Mouse (Mus musculus) layer of hippocampus, postnatal 25 days (tissue): Measurements from ENCODE around the gene Ifna13. TPM values are rescaled to one million over a fixed set of nuclear protein-coding genes. Genes with fewer than 3 reads are reported as not detected.

Source experiments
- DNase-seq, 2 experiments: peaks; one replicate each; pipeline ENCODE4 v3.0.0; 2022; ENCODE audit warnings: mixed read lengths in 2 of 2, low spot score in 1 of 2; ENCODE audit errors: extremely low spot score in 1 of 2
- total RNA-seq, 2 experiments: library from RNA; stranded (reverse); gene quantifications; 2 replicates each; pipeline ENCODE4 v1.2.3; 2021

Ifna13 gene
- not detected for total RNA-seq

DNA sequence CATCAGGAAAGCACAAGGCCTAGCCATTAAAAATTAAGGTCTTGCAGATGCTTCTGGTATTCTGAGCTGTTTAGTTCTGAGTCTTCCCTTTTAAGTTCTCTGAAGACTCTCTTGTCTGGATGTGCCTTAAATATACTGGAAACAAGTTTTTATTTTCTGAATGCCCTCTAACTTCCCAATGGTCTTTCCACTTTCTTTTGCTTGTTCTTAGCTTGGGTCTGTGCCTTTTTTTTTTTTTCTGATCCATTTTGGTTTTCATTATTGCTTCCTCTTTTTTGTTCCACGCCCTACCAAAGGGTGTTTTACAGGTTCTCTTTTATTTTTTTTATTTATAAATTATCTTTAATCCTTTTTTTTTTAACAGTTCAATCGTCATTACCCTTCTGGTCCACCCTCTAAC lies at the start of gene Ifna13:
Gene Ifna13 (minus strand): TSS at position 101 of the 400 bp plus-strand sequence.
- no peak for DNase-seq

DNA sequence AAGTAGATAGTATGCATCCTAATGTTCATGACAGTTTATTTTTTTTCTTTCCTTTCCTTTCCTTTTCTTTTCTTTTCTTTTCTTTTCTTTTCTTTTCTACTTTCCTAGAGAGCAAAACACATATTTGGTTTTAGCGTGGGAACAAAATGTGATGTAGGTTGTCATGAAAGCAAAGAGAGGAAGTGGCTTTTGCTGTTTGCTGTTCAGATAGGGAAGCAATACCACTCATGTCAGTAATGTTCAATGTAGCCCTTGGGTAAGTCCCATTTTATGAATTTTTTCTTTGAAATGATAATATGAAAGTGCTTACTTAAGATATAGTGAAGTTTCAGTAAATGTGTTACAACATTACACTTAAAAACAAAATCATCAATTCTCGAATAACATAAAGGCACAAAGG lies 49.1 kb upstream of the Ifna13 start:
- no peak for DNase-seq

DNA sequence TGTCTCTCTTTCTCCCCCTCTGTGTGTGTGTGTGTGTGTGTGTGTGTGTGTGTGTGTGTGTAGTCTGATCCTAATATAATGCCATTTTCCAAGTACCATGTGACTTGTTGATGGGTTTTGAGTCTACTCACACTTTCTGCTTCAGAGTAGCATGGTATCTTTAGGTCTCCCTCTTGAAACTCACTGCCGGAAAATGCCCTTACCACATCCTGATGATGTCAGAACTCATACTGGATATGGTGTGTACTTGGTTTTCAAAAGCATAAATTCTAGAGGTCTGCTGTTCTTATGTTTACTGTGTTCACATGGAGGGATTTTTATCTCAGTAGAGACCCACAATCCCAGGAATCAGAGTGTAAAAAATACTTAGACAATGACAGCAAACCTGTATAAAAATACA lies 48.3 kb upstream of the Ifna13 start:
- no peak for DNase-seq

DNA sequence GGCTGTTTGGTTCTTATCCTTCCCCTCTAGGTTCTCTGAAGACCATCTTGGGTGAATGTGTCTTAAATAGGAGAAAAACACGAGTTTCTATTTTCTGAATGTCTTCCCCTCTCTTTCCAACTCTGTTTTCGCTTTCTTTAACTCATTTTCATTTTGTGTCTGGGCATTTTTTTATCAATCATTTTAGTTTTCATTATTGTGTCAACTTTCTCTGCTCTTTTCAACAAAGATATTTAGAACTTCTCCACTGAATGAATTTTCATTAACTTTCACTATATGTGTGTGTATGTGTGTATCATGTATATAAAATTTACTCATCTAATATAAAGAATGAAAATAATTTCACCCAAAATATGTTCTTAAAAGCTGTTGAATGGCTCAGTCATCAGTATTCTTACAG lies 47.0 kb upstream of the Ifna13 start, which contains the start of gene Ifnab:
Gene Ifnab (minus strand): TSS at position 101 of the 400 bp plus-strand sequence.
- DNase-seq = no peak

DNA sequence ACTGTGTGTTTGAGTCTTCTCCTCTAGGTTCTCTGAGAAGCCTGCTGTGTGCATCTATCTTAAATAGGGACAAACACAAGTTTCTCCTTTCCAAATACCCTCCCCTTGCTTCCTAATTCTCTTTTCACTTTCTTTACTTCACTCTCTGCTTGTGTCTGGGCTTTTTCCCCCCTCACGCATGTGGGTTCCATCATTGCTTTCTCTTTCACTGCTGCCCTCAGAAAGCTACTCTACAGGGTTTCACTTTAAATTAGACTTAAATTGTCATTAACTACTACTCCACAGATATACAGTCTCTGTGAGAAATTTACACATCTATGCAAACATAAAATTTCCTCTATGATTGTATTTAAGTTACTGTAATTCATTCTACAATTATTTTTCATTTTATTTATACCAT lies 39.6 kb upstream of the Ifna13 start, which contains the start of gene Ifna2:
Gene Ifna2 (minus strand): TSS at position 101 of the 400 bp plus-strand sequence.
- no peak for DNase-seq

DNA sequence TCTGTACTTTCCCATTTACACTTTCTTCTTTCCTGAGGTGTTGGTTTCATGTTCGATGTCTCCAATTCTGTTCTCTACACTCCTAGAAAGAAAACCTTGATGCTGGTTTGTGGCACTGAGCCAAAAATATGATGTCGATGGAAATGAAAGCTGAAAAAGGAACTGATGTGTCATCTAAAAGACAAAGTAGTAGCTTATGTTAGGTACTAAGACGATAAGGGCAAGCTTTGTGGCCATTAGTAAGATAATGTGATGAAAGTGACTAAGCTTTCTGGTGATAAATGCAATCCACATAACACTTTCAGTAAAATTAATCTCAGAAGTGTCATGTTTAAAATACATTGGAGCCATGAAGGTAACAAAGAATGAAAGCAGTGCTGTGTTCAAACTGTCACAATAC lies 37.1 kb upstream of the Ifna13 start:
- no peak for DNase-seq

DNA sequence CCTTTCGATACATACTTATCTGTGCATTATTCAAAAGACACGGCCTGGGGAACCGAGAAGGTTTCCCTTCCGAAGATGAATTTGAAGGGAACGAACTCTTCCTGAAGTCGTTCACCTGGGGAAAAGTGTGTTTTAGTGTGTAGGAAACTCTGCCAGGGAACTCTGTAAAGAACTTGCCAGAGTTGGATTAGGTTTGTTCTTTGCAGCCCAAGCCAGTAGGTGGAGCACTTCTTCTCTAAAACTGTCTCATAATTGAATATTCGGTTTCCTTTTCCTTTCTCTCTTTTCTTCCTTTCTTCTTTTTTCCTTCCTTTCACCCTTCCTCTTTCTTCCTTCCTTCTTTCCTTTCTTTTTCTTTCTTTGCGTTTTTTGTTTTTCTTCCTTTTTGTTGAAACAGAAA lies 36.1 kb upstream of the Ifna13 start:
- DNase-seq = peak in 1 of 2 experiments; percentile 38

DNA sequence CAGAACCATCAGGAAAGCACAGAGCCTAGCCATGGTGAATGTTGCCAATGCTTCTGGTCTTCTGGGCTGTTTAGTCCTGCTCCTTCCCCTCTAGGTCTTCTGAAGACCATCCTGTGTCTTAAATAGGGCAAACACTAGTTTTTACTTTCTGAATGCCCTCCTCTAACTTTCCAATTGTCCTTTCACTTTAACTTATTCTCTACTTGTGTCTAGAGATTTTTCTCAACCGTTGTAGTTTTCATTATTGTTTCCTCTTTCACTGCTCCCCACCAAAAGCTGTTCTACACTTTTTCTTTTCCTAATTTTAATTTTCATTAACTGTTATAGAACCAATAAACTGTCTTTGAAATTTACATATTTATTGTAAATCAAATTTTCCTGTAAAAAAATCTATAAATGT lies 32.6 kb upstream of the Ifna13 start, which contains the start of gene Ifna16:
Gene Ifna16 (minus strand): TSS at position 101 of the 400 bp plus-strand sequence.
- no peak for DNase-seq

DNA sequence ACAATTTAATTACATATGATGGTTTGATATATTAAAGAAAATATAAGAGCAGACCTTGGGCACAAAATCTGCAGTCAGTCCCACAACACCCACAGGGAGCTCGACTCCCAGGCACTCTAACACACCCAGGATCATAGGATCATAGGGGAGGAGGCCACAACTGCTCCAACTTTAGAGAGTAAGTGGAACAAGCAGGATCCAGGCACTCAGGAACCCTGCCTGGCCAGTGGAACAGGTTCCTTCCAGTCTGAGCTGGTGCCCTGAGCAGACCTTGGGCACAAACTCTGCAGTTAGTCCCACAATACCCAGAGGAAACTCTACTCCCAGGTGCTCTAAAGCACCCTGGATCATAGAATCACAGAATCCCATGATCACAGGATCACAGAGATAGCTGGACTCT lies 11.2 kb upstream of the Ifna13 start:
- no peak for DNase-seq

DNA sequence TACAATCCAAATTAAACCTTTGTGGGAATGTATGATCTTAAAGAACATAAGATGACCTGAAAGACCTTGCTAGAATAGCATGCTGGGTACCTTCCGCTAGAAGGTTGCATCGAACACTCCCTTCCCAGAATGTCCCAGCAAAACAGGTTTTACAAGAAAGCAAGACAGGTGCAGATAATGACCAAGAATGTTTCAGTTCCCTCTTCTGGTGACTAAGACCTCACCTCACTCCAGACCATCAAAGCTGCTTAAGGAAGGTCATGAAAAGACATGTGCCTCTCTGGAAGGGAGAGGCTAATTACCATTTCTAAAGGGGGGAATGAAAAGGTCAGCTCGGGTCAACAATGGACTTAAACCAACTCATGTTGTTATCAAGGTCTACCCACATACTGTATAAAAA lies 9.4 kb upstream of the Ifna13 start:
- no peak for DNase-seq

DNA sequence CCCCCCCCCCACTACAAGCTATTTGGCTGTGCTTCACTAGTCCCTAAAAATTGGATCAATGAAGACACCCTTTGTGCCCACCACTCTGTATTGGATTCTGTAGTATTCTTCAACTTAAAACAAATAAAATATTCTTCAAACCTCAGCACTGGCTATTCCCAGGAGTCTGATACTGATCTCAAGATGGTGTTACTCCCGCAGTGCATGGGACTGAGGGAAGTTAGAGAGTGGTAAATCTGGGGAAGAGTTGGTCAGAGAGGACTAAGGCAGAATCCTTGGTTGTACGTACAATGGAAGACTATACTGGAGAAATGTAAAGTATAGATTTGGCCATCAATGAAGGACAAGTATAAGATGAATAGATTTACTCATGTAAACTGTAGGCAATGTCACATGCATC lies 1.7 kb downstream of the Ifna13 start:
- DNase-seq = no peak

DNA sequence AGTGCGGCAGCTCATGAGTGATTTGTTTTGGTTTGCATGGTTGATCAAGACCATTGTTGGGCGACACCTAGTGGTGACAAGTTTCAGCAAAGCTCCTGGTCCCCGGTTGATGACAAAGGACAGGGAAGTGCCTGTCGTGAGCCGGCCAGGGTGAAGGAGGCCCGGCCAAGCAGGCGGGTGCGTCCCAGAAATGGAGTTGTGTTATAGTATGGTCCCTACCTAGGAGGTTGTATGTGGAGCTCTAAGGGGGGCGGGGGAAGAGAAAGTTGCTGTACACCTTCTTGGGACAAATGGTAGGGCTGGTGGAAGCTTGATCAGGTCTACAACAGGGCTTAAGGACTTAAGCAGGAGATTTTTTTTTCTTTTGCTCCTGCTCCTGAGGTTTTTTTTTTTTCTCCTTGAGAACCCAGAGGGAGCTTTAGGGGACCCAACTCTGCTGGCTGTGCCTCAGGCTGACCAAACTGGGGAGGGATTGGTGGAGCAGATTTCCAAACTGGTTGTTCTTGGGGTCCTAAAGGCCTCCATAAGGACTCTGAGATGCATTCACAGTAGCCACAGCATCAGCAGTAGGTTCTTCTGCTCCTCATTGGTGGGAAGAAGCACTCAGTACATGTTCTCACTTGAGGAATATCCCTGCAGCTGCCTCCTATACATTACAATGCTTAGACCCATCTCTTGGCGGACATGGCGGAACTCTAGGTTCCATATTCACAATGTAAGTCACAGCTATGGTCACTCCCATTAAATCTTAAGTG lies 3.0 kb downstream of the Ifna13 start:
- peak; percentile 89 to 100 for DNase-seq

DNA sequence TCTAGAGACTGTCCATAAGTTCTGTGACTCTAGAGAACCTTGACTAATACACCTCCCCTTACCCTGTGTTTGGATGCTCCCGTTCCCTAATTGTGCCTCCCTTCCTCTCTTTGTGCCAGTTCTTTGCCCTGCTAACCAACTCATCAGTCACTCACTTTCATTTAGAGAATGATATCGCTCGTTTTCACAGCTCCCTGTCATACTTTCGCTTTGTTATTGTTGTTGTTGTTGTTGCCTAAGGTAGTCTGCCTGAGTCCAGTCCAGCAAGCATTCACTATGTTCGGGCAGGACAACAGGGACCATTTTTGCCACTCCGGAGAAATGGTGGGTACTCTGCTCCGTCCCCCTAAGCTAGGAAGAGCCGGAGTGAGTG lies 3.6 kb downstream of the Ifna13 start:
- no peak for DNase-seq

DNA sequence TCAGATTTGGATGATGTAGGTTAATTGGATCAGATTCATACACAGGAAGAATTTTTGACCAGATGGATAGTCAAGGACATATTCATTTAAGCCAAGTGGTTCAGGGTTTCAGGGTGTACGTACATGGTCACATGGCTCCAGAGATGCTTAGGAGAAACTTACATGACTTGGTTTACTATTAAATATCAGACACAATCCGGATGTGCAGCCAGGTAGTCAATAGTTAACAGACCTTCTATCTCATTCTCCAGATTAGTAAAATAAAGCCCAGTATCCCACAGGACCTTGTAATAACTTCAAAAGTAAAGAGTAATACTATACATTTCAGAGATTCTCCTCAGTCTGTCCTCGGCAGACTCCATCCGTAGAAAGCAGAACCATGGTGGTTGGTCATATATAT lies 9.9 kb downstream of the Ifna13 start, which contains the start of gene C87499:
Gene C87499 (minus strand): TSS at position 101 of the 400 bp plus-strand sequence.
- no peak for DNase-seq

DNA sequence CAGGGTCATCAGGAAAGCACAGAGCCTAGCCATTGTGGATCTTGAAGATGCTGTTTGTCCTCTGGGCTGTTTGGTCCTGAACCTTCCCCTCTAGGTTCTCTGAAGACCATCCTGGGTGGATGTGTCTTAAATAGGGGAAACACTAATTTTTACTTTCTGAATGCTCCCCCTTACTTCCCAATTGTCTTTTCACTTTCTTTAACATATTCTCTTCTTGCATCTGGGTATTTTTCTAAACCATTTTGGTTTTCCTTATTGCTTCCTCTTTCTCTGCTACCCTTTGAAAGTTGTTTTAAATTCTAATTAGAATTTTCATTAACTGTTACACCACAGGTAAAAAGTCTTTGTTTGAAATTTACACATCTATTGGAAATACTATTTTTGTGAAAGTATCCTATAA lies 41.0 kb downstream of the Ifna13 start, which contains the start of gene Ifna12:
Gene Ifna12 (minus strand): TSS at position 101 of the 400 bp plus-strand sequence.
- DNase-seq = no peak

Other genes starting within 250 kb of the Ifna13 start
- 1 to 10 TPM; 1.4 to 1.5 TPM for gene Hacd4, start 205.5 kb downstream of the Ifna13 start, total RNA-seq
- gene Ifnb1, start 121.7 kb downstream of the Ifna13 start, total RNA-seq = not detected
- gene Ifna15, start 86.2 kb downstream of the Ifna13 start, total RNA-seq = not detected
- gene Ifna14, start 72.7 kb downstream of the Ifna13 start, total RNA-seq = not detected
- gene Ifna9, start 52.1 kb downstream of the Ifna13 start, total RNA-seq = not detected
- gene Ifna12, start 41.1 kb downstream of the Ifna13 start, total RNA-seq = not detected
- not detected for gene C87499, start 10.0 kb downstream of the Ifna13 start, total RNA-seq
- gene Ifna16, start 32.5 kb upstream of the Ifna13 start, total RNA-seq = not detected
- gene Ifna2, start 39.5 kb upstream of the Ifna13 start, total RNA-seq = not detected
- not detected for gene Ifnab, start 46.9 kb upstream of the Ifna13 start, total RNA-seq
- gene Gm26566, start 77.3 kb upstream of the Ifna13 start, total RNA-seq = 1 to 10 TPM; 1.4 to 1.8 TPM
- 100 to 1,000 TPM; 105 to 109 TPM for gene Klhl9, start 78.0 kb upstream of the Ifna13 start, total RNA-seq
- gene Gm13271, start 110.4 kb upstream of the Ifna13 start, total RNA-seq = not detected
- gene Gm13283, start 115.7 kb upstream of the Ifna13 start, total RNA-seq = not detected
- not detected for gene Gm13290, start 129.4 kb upstream of the Ifna13 start, total RNA-seq
- not detected for gene Gm13289, start 132.5 kb upstream of the Ifna13 start, total RNA-seq
- gene Gm13272, start 135.4 kb upstream of the Ifna13 start, total RNA-seq = not detected
- gene Ifnz, start 137.7 kb upstream of the Ifna13 start, total RNA-seq = not detected
- gene Gm13276, start 141.2 kb upstream of the Ifna13 start, total RNA-seq = not detected
- gene Gm13277, start 144.2 kb upstream of the Ifna13 start, total RNA-seq = not detected
- gene Gm13278, start 147.1 kb upstream of the Ifna13 start, total RNA-seq = not detected
- gene Gm13275, start 150.0 kb upstream of the Ifna13 start, total RNA-seq = not detected
- gene Gm13279, start 152.9 kb upstream of the Ifna13 start, total RNA-seq = not detected
- gene Gm13285, start 155.2 kb upstream of the Ifna13 start, total RNA-seq = not detected
- gene Gm13287, start 158.8 kb upstream of the Ifna13 start, total RNA-seq = not detected
- not detected for gene Gm13288, start 161.1 kb upstream of the Ifna13 start, total RNA-seq
- not detected for gene Ifna7, start 171.8 kb upstream of the Ifna13 start, total RNA-seq
- not detected for gene Ifna11, start 175.5 kb upstream of the Ifna13 start, total RNA-seq
- not detected for gene Ifna6, start 183.0 kb upstream of the Ifna13 start, total RNA-seq
- gene Ifna5, start 191.1 kb upstream of the Ifna13 start, total RNA-seq = not detected
- gene Ifna4, start 197.4 kb upstream of the Ifna13 start, total RNA-seq = not detected
- not detected for gene Ifna1, start 205.6 kb upstream of the Ifna13 start, total RNA-seq
- not detected for gene Ifne, start 235.7 kb upstream of the Ifna13 start, total RNA-seq